Mouse (Mus musculus) inflammation-experienced regulatory T-cells (primary cell): Measurements from ENCODE around the gene Serpina1f. TPM values are rescaled to one million over a fixed set of nuclear protein-coding genes. Genes with fewer than 3 reads are reported as not detected.

ENCODE experiments used
- polyA plus RNA-seq, 2 experiments: library from polyadenylated mRNA; unstranded; fragments of 100-300 nt; shearing (Covaris generic); gene quantifications; one replicate each; pipeline ENCODE4 v1.2.1; 2017

The Serpina1f gene
- polyA plus RNA-seq = not detected

GRCm38 (mm10) chr12:103695429-103695828, at the start of gene Serpina1f:
Serpina1f (minus strand) TSS chr12:103695529.

GRCm38 (mm10) chr12:103676039-103676438, 19.3 kb downstream of the Serpina1f start, which contains the start of gene Serpina16:
Serpina16 (minus strand) TSS chr12:103676139.

DNA sequence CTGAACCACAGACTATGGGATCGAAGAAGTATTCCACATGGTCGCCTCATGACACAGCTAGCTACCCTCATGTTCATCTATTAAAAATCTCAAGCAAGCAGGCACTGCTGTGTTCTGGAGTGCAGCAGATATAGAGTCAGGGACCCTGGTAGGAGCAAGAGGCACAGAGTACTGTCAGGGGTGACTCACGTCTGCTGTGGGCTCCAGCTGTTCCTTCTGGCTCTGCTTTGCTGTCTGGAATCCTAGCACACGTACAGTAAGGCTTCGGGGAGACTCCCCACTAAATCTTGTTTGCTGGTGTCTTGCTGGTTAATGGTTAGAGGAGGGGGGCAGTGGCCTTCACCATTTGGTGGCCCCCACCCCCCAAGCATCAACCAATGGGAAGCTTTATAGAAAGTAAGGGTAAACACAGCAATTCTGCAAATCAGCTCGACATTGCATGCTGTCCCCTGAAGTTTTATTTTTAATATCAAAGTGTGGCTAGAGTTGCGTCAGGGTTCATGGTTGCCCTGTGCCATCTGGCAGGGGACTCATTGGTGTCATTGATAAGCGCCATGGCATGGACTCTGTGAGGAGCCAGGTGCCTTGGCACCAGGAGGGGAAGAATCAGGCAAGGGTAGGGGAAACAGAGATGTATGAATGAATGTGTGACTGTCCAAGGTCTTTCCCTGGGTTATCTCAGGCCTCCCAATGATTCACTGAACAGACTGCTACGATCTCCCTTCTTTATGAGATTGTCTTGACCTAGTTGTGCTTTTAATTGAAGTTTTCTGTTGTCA, 38.3 kb downstream of the Serpina1f start, which contains the start of gene Serpina6:
TSS of gene Serpina6 (minus strand) at position 365 of the 779 bp plus-strand sequence.

Other genes starting within 250 kb of the Serpina1f start
- gene Ifi27l2b, start 238.3 kb downstream of the Serpina1f start, polyA plus RNA-seq = 1 to 10 TPM in 1 of 2 experiments, not detected in 1; 1.6 TPM
- gene Ppp4r4, start 163.2 kb downstream of the Serpina1f start, polyA plus RNA-seq = under 1 TPM in 1 of 2 experiments, not detected in 1; 0.33 TPM
- under 1 TPM in 1 of 2 experiments, not detected in 1; 0.14 TPM for gene Serpina10, start 64.1 kb downstream of the Serpina1f start, polyA plus RNA-seq
- under 1 TPM in 1 of 2 experiments, not detected in 1; 0.23 TPM for gene Serpina6, start 38.3 kb downstream of the Serpina1f start, polyA plus RNA-seq
- under 1 TPM in 1 of 2 experiments, not detected in 1; 0.53 TPM for gene Serpina16, start 19.4 kb downstream of the Serpina1f start, polyA plus RNA-seq
- not detected for gene Serpina1d, start 78.1 kb upstream of the Serpina1f start, polyA plus RNA-seq
- gene Serpina1b, start 134.8 kb upstream of the Serpina1f start, polyA plus RNA-seq = under 1 TPM in 1 of 2 experiments, not detected in 1; 0.38 TPM
- gene Serpina1a, start 168.0 kb upstream of the Serpina1f start, polyA plus RNA-seq = not detected
- gene Serpina1c, start 209.4 kb upstream of the Serpina1f start, polyA plus RNA-seq = not detected